Mouse (Mus musculus) spleen, embryonic (tissue): ENCODE data around the gene Cd5.

Experiments used
- CTCF ChIA-PET: fragments of 350-600 bp; sonication (Branson Sonifier 250); formaldehyde crosslinking; loops from one replicate; lab custom pipeline; 2022; lab: Charles Lee

Gene Cd5

DNA sequence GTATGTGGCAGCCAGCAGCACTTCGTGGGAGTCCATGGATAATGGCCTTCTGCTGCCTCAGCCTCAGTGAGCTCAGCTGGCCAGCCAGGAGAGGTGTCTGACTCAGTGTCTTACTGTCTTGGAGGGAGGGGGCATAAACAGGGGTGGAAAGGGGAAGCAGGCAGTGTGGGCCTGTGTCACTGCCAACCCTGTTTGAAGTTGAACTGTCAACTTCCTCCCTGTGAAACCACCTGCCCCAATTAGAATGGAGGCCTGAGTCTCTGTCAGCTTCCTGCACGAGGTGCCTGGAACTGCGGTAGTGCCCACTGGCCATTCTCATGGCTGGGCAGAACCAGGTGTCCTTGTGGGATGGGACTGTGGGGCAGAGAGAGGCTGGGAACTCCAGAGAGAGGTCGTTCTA, at the start of gene Cd5:
Gene Cd5, minus strand, starts transcription at position 192 of the 400 bp plus-strand sequence.
- CTCF ChIA-PET = no interaction called here

DNA sequence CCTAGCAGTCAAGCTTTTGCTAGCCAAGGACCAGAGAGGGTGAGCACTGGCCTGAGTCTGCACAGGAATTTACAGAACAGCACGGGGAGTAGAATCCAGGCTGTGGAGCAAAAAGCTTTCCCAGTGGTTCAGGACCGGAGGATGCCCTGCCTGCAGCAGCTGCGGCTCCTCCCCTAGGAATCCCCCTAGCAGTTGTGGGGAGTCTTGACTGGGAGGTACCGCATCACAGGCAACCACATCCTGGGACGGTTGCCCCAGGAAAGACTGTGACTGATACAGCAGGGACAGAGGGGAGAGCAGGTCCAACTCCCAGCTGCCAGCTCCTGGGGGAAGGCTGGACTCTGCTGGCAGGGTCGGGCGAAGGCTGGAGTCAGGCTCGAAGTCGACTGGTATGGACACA, 49.4 kb upstream of the Cd5 start:
- CTCF ChIA-PET = no interaction called here

DNA sequence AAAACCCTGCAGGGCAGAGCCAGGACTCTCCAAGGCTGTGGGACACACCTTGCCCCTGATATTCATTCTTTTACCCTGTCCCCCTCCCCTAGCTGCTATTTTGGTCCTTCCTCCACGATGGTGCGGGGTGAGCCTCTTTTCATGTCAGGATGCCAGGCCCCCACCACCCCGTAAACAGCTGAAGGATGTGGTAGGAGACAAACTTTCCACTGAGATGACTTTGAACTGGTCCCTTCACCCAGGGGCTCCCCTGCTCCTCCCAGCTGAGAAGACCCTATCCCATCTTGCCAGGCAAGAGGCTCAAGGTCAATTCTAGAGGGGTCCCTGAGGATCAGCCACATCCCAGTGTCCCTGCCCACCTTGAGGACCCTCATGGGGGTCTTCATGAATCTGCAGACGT, 48.6 kb upstream of the Cd5 start:
- CTCF ChIA-PET = interaction anchor here (0.6 kb wide), 1 partner anchor 177 kb away, joined by 3 read pairs; no protein-coding TSS in a partner anchor

DNA sequence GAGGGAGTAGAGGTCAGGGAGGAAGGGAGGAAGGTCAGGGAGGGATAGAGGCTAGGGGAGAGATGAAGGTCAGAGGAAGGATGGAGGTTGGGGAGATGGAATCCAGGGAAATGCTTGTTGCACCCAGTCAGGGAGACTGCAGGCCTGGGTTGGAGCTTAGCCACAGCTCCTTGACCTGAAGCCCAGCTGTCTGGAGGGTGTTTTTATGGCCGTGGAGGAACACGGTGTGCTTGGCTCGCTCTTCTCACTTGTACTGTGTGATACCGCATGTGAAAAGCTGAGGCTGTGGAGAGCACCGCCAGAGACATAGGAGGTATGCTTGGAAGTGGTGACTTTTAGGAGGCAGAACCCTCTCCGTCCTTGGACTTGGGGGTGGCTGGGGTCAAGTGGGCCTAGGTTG, 48.0 kb upstream of the Cd5 start:
- CTCF ChIA-PET = no interaction called here

DNA sequence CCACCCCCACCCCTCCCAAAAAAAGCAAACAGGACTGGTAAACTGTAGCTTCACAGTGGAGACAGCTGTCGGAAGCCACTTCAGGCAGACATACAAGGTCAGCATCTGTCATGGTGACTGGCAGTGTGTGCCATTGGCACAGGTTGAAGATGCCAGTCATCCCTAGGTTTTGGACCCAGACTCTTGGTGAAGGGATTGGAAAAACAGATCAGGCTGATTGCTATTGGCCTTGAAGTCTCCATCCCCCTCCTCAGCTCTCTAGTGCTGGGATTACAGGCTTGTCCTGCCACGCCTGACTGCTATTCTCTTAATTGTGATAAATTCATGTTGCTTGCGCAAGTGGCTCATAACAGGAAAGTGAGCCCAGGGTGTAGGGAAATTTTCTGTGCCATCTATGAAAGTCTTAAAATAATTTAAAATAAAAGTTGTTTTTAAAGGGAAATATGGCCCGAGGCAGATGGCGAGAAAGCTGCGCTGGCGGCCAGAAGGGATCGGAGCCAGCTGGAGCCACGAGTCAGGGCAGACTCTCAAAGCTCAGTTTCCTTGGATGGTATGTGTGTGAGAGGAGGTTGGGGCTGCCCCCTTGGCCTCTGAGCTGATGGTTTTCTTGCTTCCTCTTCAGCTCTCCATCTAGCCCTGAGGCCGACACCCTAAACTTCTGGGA, 46.1 kb upstream of the Cd5 start:
- CTCF ChIA-PET = no interaction called here

DNA sequence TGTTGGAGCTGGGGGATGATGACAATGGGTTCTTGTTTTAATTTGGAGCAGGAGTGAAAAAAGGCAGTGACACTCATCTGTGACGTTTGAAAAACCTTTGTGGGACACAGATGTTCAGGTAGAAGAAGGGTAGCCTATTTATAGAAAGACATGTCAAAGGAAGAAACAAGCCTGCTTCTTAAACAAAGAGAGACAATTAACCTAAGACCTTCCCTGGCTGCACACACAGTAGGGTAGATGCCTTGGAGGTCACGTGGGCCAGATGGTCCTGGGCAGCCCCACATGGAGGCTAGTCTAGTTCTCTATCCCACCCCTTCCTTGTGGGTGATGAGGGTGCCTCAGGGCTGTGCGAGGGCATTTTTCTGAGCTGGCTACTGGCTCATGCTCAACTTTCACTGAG, 45.3 kb upstream of the Cd5 start:
- CTCF ChIA-PET = no interaction called here

DNA sequence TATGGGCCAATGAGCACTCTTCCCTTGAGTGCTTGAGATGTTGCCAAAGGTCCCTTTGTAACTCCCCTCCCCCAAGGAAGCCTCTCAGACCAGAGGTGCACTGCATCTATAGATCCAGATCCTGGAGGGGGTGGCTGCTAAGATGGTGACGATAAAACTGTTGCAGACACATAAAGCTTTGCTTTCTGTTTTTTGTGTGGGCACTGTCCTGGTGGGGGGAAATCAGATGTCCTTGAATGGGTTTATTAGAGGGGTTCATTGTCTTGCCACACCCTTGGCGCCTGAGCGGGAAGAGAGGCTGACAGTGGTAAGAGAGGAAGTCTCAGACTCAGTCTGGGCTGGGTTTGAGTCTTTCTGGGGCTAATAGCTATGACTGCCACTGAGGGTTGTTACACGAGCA, 44.4 kb upstream of the Cd5 start:
- CTCF ChIA-PET = no interaction called here

DNA sequence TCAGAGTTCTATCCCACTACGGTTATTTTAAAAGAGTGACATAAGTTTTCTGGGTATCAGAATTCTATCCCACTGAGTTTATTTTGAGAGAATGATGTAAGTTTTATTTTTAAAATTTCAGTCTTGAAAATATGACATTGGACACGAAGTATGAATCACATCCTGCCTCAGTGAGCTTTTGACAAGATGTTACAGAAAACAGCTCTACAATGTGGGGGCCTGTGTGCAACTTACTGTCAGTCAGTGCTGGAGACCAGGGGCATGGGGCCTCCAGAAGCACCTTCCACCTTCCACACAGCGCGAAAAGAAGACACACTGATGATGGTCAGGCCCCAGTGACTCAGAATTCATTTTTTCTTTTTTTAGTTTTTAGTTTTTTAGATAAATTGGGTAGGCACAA, 42.8 kb upstream of the Cd5 start:
- CTCF ChIA-PET = no interaction called here

DNA sequence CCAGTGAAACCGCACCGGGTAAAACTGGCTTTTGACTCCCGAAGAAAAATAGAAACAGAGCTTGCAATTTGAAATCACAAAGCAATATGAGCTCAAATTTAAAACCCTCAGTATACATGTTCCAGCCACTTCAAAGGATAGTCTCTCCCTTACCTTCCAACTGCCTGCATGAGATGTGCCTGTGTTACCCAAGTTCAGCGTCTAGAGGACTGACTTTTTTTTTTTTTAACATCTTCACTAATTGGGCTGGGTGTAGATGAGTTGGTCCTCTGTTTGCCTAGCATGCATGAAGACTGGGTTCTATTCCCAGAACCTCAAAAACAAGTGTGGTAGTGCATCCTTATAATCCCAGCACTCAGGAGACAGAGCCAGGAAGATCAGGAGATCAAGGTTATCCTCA, 38.1 kb upstream of the Cd5 start:
- CTCF ChIA-PET = interaction anchor here (0.7 kb wide), 1 partner anchor 9 kb away, joined by 4 read pairs; no protein-coding TSS in a partner anchor

DNA sequence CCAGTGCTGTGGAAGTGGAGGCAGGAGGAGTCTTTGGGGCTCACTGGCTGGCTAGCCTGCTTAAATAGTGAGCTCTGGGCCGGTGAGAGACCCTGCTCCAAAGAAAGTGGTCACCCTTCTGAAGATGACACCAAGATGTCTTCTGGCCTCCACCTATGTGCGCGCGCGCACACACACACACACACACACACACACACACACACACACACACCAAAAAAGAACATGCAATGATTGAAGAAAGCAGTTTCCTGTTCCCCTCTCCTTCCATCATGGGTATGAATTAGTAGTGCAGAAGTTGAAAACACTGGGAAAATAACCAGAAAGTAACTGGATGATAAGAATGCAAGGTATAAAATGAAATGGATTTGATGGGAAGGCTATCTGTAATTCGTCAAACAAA, 35.3 kb upstream of the Cd5 start:
- CTCF ChIA-PET = no interaction called here

DNA sequence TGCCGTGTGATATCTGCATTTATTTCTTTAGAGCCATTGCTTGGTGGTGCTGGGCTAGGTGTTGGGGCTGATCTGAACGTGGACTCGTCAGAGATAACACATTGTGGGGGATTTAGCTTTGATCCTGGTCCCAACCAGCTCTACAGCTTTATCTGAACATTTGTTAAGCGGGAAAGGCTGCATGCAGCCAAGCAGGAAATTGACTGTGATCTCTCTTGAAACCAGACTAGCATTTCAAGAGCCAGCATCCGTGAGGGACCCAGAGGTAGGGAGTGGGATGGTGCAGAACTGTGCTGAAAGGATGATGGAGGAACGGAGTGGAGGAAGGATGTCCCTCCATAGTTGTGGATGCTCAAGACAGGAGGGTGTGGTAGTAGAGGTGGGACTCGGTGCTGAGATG, 34.6 kb upstream of the Cd5 start:
- CTCF ChIA-PET = no interaction called here

DNA sequence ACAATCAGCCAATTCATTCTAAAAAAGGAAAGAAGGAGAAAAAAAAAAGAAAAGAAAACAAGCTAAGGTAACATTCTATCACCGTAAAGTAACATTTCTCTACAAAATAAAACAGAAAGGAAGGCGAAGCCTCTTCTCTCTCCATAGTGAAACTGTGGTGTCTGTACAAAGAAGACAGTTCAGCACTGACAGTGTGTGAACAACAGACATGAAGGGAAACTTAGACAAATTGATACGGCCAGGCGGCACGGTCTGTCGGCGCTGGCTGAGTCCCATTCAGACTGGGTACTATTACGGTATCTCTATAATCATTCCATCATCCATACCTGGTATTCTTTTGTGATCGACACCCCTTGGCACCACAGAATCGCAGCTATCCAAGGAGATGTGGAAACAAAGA, 34.1 kb upstream of the Cd5 start:
- CTCF ChIA-PET = no interaction called here

DNA sequence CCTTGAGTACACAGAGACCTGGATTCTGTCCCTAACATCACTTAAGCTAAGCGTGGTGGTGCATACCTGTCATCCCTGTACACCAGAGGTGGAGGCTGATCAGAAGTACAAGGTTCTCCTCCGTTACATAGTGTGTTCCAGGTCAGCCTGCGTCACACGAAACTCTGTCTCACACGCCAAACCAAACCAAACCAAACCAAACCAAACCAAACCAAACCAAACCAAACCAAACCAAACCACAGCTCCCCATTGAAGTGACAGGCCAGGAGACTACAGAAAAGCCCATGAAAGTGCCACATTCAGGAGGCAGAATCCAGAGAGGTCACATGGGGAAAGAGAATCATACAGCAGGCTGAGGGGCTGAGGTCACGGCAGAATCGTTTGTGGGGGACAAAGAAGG, 33.2 kb upstream of the Cd5 start:
- CTCF ChIA-PET = interaction anchor here (0.6 kb wide), 1 partner anchor 1699 kb away, joined by 3 read pairs; no protein-coding TSS in a partner anchor

DNA sequence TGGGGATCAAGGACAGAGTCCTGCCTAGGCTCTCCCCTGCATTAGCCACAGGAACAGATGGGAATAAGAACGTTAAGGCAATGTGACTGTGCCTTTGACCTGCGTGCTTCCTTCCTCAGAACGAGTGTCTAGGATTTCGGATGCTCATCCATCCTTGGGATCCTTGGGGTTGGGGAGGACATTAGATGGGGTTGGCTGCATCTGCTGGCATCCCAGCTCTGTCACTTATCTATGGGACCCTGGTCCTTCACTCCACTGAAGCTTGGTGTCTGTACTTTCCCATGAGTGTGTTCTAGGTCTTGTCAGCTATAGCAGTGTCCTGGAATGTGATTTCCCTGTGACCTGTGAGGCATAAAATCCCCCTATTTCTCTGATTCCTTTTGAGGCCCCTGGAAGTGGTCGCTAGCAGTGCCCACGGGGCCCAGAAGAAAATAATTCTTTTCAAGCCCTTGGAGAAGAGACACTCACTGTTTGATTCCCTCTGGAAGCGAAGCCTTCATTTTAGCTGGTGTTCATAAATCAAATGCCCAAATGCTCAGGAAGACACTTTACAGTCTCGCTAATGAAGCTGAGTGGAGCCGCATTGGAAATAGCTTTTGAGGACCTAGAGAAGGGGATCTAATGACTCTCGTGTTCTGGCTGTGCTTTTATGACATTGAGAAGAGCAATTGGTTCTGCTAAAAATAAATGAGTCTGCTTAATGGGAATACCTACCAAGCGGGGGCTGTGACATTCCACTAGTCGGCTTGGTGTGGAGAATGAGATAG, 30.8 kb upstream of the Cd5 start:
- CTCF ChIA-PET = no interaction called here

DNA sequence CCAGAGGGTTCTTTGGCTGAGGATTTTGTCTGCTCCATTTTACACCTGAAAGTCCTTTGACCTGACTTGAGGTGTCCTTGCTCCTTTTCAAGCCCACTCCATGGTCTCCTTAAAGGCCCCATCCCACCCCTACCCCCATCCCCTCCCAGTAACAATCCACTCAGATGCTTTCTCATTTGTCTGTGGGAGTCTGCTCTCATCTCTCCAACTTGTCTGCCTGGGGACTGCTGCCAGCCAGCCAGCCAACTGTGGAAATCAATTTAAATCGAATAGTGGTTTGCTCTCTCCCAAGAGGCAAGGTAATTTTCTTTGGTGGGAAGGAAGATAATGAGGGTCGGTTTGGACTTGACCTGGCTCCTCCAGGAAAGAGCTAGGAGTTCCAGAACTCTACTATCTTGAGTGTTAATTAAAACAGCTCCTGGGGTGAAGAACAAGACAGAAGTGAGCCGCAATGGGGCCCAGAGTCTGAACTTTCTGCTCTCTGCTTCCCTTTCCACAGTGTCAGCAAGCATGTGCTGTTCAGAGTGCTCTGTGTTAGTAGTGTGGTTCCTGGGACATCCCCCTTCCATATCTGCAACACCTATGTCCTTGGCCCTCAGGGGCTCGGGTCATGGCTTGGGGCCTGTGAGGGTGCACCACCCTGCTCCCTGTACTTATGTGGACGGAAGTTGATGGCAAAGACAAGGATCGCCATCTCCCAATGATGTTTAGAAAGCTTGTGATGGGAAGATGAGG, 30.1 kb upstream of the Cd5 start:
- CTCF ChIA-PET = no interaction called here

DNA sequence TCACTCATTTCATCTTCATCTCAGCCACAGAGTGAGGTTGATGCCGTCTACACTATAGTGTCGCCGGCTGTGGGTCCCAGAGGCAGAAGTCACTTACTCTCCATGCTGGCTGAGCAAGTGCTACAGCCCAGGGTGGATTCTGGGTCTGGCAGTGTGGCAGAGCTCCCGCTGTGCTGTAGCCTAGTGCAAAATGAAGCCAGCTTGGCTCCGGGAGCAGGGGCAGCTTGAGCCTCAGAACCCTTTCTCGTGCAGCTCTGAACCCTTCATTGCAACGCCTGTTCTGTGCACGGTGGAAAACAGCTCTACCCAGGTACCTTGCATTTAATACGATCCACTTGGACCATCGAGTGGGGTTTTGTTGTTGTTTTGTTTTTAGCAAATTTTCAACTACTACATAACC, 28.8 kb upstream of the Cd5 start:
- CTCF ChIA-PET = interaction anchor here (0.6 kb wide), 1 partner anchor 9 kb away, joined by 4 read pairs; no protein-coding TSS in a partner anchor

DNA sequence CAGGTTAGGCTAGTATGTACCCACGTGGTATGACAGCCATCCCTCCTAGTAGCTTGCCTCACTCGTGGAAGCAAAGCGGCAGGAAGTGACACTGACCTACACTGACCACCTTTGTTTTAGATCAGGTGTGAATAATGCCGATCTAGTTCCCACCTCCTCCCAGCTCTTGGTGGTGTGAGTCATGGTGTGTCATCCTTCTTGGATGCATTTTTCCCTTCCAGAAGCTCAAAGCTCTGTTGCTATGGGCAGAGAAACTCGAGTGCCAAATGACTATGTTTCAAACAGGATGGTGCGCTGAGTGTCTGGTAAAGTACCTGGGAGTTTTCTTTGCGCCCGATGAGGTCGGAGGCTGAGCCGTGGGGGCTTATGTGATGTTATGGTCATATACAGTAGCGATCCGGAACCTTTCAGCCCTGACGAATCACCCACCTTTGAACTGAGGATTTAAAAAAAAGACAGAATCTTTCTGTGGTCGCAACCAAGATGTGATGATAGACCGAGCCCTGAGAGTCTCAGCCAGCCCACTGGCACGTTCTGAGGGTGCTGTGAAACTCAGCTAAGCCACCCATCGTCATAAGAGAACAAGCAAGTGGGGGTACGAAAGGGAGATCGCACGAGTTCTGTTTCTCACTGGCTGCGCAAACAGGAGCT, 24.7 kb upstream of the Cd5 start:
- CTCF ChIA-PET = interaction anchor here (0.6 kb wide), 1 partner anchor 24 kb away, joined by 4 read pairs; no protein-coding TSS in a partner anchor

DNA sequence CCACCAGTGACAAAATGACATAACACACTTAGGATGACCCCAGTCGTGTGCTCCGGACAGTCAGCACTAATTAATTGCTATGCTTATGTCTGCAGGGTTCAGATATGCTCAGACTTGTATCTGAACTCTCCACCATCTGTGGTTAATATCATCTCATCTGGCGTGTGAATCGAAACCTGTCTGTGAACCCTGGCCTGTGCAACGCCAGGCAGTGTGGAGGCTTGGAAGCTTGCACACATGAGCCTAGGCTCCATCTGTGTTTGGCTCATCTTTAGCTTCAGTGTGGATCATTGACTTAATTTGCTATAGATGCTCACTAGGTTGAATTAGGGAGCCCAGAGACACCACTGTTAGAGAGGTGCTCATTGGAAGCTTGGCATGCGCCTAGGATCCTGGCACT, 23.7 kb upstream of the Cd5 start:
- CTCF ChIA-PET = interaction anchor here (0.8 kb wide), 1 partner anchor 9 kb away, joined by 13 read pairs; no protein-coding TSS in a partner anchor

DNA sequence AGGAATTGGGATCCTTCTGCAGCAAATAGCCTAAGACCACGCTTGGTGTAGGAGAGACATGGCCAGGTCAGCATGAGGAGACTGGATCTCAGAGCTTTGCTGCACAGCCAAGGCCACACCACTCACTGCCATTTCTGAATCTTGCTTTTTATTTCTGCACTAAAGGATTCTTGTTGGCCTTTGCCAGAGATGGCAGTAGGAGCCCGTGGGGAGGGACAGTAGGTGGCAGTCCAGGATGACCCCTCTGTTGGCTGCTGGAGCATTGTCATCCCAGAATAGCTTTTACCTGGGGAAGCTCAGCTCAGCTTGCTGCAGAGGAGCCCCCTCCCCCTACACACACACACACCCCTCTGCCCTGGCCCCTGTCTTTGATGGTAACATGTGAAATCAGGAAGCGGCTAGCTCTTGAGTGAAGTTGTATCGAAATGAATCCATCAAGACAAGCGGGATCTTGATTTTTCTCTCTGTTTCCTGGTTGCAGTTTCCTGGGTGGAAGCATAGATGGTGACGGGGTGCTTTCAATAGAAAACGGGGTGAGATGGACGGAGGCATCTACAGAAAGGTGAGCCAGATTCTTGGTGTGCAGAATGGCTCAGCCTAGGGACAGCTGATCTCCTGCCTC, 23.1 kb upstream of the Cd5 start:
- CTCF ChIA-PET = interaction anchor here (0.8 kb wide), 1 partner anchor 8 kb away, joined by 13 read pairs; no protein-coding TSS in a partner anchor

DNA sequence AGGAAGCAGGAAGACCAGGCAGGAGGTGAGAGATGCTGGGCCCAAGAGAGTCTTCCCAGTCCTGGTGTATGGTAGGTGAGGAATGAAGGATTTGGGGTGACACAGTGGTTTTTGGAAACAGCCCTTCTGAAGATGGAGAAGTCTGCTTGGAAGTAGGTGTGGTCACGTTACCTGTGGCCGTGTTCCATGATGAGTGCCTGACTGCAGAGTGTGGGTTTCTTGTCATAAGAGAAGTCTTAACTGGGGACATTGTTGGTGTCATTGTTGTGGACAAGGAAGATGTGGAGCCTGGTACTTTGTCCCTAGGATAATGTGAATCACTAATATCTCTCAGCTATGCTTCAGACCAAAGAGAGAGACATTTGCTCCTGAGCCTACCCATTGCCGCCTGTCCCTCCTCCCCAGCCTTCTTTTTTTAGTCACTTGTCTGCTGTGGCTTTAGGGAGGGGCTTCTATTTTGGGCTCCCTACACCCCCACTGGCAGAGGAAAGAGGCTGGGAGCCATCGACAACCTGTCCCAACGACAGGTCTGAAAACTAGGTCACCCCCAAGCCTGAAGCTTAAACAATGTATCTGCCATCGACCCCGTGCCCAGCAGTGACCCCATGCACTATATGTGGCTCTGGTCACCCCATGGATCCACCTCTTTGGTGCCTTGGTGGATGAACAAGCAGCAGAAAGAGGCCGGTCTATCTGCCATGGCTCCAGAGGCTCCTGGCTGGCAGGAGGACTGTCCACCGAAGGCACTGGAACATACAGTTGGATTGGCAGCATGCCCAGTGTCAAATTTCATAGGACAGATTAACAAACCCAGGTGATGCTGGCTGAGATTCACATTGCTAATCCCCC, 21.4 kb upstream of the Cd5 start:
- CTCF ChIA-PET = interaction anchor here (0.6 kb wide), 1 partner anchor 77 kb away, joined by 4 read pairs; no protein-coding TSS in a partner anchor
